Mouse (Mus musculus): ENCODE results near the gene Rin1. TPM values are rescaled to one million over a fixed set of nuclear protein-coding genes. Genes with fewer than 3 reads are reported as not detected.
A peak's percentile ranks its signal among the peaks of the same experiment; 100 is the strongest.
"Not testable (repeated sequence)": the region's sequence is repeated elsewhere in the genome, so short reads cannot be mapped to it uniquely, and the experiment has no call there.

The Rin1 gene
- polyA plus RNA-seq, 1 experiment from 2014 or later, result 4.8 TPM

- H3K4me3 ChIP-seq (ENCODE audit: low read length), result peak overlapping the region; percentile 51
- H3K9ac ChIP-seq (ENCODE audit: low read depth, low read length), result no peak overlapping the region
- 62% methylated on average over 3 of the region's 3 CpGs for WGBS
- H3K4me2 ChIP-seq (replicated peaks; ENCODE audit: low read depth, low read length), result no peak overlapping the region
- no peaks in the 10 kb centered on the region for H3K9me3 ChIP-seq (ENCODE audit: control insufficient read depth, low read length)
- ATAC-seq (ENCODE audit: low FRiP score, low TSS enrichment), result no peak
- H3K27me3 ChIP-seq (ENCODE audit: control insufficient read depth, insufficient read depth, low read length), result peaks cover 67% of the 10 kb centered on the region
- H3K27ac ChIP-seq (ENCODE audit: low read depth, low read length), result no peak overlapping the region
- H3K4me1 ChIP-seq (ENCODE audit: control insufficient read depth, insufficient read depth, low read length), result peaks cover 13% of the 10 kb centered on the region; the same call in 1 of the 2 replicates
- H3K36me3 ChIP-seq (ENCODE audit: control insufficient read depth, insufficient read depth, low read length), result no peaks in the 10 kb centered on the region
Measured at GRCm38 (mm10) chr19:5083961-5084833, 33.9 kb downstream of the Rin1 start.

- no peak for ATAC-seq (ENCODE audit: low FRiP score, low TSS enrichment)
- 3% methylated on average over 15 of the region's 15 CpGs for WGBS
- no peak overlapping the region for H3K27ac ChIP-seq (ENCODE audit: low read depth, low read length)
Measured at GRCm38 (mm10) chr19:5084834-5085144, 34.5 kb downstream of the Rin1 start.

GRCm38 (mm10) chr19:5085145-5085863, 35.0 kb downstream of the Rin1 start, which contains the start of gene Tmem151a:
Tmem151a (minus strand) TSS chr19:5085531.
- Histone ChIP-seq H3K9ac (ENCODE audit: low read depth, low read length) (peak within 1 kb of the TSS; percentile 47; the same call in 1 of the 2 replicates), H3K4me1 (ENCODE audit: control insufficient read depth, insufficient read depth, low read length) (peaks cover 13% of the 10 kb centered on the region; the same call in 1 of the 2 replicates), H3K4me3 (ENCODE audit: low read length) (peak within 1 kb of the TSS; percentile 51), H3K4me2 (replicated peaks; ENCODE audit: low read depth, low read length) (peak within 1 kb of the TSS; percentile 67), H3K27ac (ENCODE audit: low read depth, low read length) (no peak within 1 kb of the TSS), H3K9me3 (ENCODE audit: control insufficient read depth, low read length) (no peaks in the 10 kb centered on the region), H3K36me3 (ENCODE audit: control insufficient read depth, insufficient read depth, low read length) (peaks cover 4% of the 10 kb centered on the region; the same call in 1 of the 2 replicates), H3K27me3 (ENCODE audit: control insufficient read depth, insufficient read depth, low read length) (peaks cover 62% of the 10 kb centered on the region)
- WGBS, result 1% methylated on average over 69 of the region's 69 CpGs
- ATAC-seq (ENCODE audit: low FRiP score, low TSS enrichment), result no peak

More at GRCm38 (mm10) chr19:5084834-5085144, 34.5 kb downstream of the Rin1 start:
- Histone ChIP-seq H3K4me2 (replicated peaks; ENCODE audit: low read depth, low read length) (peak overlapping the region; percentile 67), H3K4me3 (ENCODE audit: low read length) (peak overlapping the region; percentile 51), H3K4me1 (ENCODE audit: control insufficient read depth, insufficient read depth, low read length) (peaks cover 13% of the 10 kb centered on the region; the same call in 1 of the 2 replicates), H3K36me3 (ENCODE audit: control insufficient read depth, insufficient read depth, low read length) (peaks cover 2% of the 10 kb centered on the region; the same call in 1 of the 2 replicates), H3K9ac (ENCODE audit: low read depth, low read length) (no peak overlapping the region), H3K27me3 (ENCODE audit: control insufficient read depth, insufficient read depth, low read length) (peaks cover 67% of the 10 kb centered on the region), H3K9me3 (ENCODE audit: control insufficient read depth, low read length) (no peaks in the 10 kb centered on the region)

GRCm38 (mm10) chr19:5086533-5086932, 36.3 kb downstream of the Rin1 start:
- peaks cover 13% of the 10 kb centered on the region; the same call in 1 of the 2 replicates for H3K4me1 ChIP-seq (ENCODE audit: control insufficient read depth, insufficient read depth, low read length)
- 52% methylated on average over 4 of the region's 4 CpGs for whole genome bisulfite sequencing
- H3K27ac ChIP-seq (ENCODE audit: low read depth, low read length); H3K9ac ChIP-seq (ENCODE audit: low read depth, low read length); ATAC-seq (ENCODE audit: low FRiP score, low TSS enrichment); H3K4me2 ChIP-seq (replicated peaks; ENCODE audit: low read depth, low read length); H3K4me3 ChIP-seq (ENCODE audit: low read length); H3K9me3 ChIP-seq (ENCODE audit: control insufficient read depth, low read length): not testable (repeated sequence)
- H3K27me3 ChIP-seq (ENCODE audit: control insufficient read depth, insufficient read depth, low read length), result peaks cover 49% of the 10 kb centered on the region
- peaks cover 15% of the 10 kb centered on the region for H3K36me3 ChIP-seq (ENCODE audit: control insufficient read depth, insufficient read depth, low read length)

GRCm38 (mm10) chr19:5087884-5088728, 37.8 kb downstream of the Rin1 start, which contains the start of gene Yif1a:
Yif1a (plus strand) TSS chr19:5088538.
- peak; percentile 91 for ATAC-seq (ENCODE audit: low FRiP score, low TSS enrichment)
- Histone ChIP-seq H3K27me3 (ENCODE audit: control insufficient read depth, insufficient read depth, low read length) (peaks cover 34% of the 10 kb centered on the region), H3K9ac (ENCODE audit: low read depth, low read length) (peak within 1 kb of the TSS; percentile 74), H3K9me3 (ENCODE audit: control insufficient read depth, low read length) (no peaks in the 10 kb centered on the region), H3K4me3 (ENCODE audit: low read length) (peak within 1 kb of the TSS; percentile 91), H3K4me2 (replicated peaks; ENCODE audit: low read depth, low read length) (peak within 1 kb of the TSS; percentile 94), H3K4me1 (ENCODE audit: control insufficient read depth, insufficient read depth, low read length) (peaks cover 13% of the 10 kb centered on the region; the same call in 1 of the 2 replicates), H3K27ac (ENCODE audit: low read depth, low read length) (peak within 1 kb of the TSS; percentile 62; the same call in 1 of the 2 replicates), H3K36me3 (ENCODE audit: control insufficient read depth, insufficient read depth, low read length) (peaks cover 26% of the 10 kb centered on the region)
- under 1% methylated on average over 58 of the region's 58 CpGs for WGBS

GRCm38 (mm10) chr19:5089324-5089723, 39.0 kb downstream of the Rin1 start:
- no peak overlapping the region for H3K27ac ChIP-seq (ENCODE audit: low read depth, low read length)
- peak overlapping the region; percentile 94 for H3K4me2 ChIP-seq (replicated peaks; ENCODE audit: low read depth, low read length)
- no peaks in the 10 kb centered on the region for H3K9me3 ChIP-seq (ENCODE audit: control insufficient read depth, low read length)
- peaks cover 21% of the 10 kb centered on the region for H3K27me3 ChIP-seq (ENCODE audit: control insufficient read depth, insufficient read depth, low read length)
- peaks cover 14% of the 10 kb centered on the region; the same call in 1 of the 2 replicates for H3K4me1 ChIP-seq (ENCODE audit: control insufficient read depth, insufficient read depth, low read length)
- peak overlapping the region; percentile 91 for H3K4me3 ChIP-seq (ENCODE audit: low read length)
- WGBS, result 95% methylated on average over 4 of the region's 4 CpGs
- H3K36me3 ChIP-seq (ENCODE audit: control insufficient read depth, insufficient read depth, low read length), result peaks cover 33% of the 10 kb centered on the region
- no peak for ATAC-seq (ENCODE audit: low FRiP score, low TSS enrichment)
- H3K9ac ChIP-seq (ENCODE audit: low read depth, low read length), result peak overlapping the region; percentile 74; the same call in 1 of the 2 replicates

GRCm38 (mm10) chr19:5092083-5092482, 41.8 kb downstream of the Rin1 start:
- 89% methylated on average over 10 of the region's 10 CpGs for WGBS
- H3K27me3 ChIP-seq (ENCODE audit: control insufficient read depth, insufficient read depth, low read length), result no peaks in the 10 kb centered on the region
- no peaks in the 10 kb centered on the region for H3K9me3 ChIP-seq (ENCODE audit: control insufficient read depth, low read length)
- no peak overlapping the region for H3K27ac ChIP-seq (ENCODE audit: low read depth, low read length)
- H3K4me2 ChIP-seq (replicated peaks; ENCODE audit: low read depth, low read length), result no peak overlapping the region
- no peak overlapping the region for H3K4me3 ChIP-seq (ENCODE audit: low read length)
- no peak overlapping the region for H3K9ac ChIP-seq (ENCODE audit: low read depth, low read length)
- peaks cover 33% of the 10 kb centered on the region for H3K36me3 ChIP-seq (ENCODE audit: control insufficient read depth, insufficient read depth, low read length)
- no peak for ATAC-seq (ENCODE audit: low FRiP score, low TSS enrichment)
- peaks cover 32% of the 10 kb centered on the region for H3K4me1 ChIP-seq (ENCODE audit: control insufficient read depth, insufficient read depth, low read length)

GRCm38 (mm10) chr19:5093481-5094242, 43.4 kb downstream of the Rin1 start:
- H3K4me2 ChIP-seq (replicated peaks; ENCODE audit: low read depth, low read length), result no peak overlapping the region
- H3K27ac ChIP-seq (ENCODE audit: low read depth, low read length), result no peak overlapping the region
- WGBS, result 70% methylated on average over 12 of the region's 12 CpGs
- H3K9ac ChIP-seq (ENCODE audit: low read depth, low read length), result no peak overlapping the region
- ATAC-seq (ENCODE audit: low FRiP score, low TSS enrichment), result no peak
- H3K27me3 ChIP-seq (ENCODE audit: control insufficient read depth, insufficient read depth, low read length), result no peaks in the 10 kb centered on the region
- no peak overlapping the region for H3K4me3 ChIP-seq (ENCODE audit: low read length)
- peaks cover 39% of the 10 kb centered on the region for H3K4me1 ChIP-seq (ENCODE audit: control insufficient read depth, insufficient read depth, low read length)
- peaks cover 33% of the 10 kb centered on the region for H3K36me3 ChIP-seq (ENCODE audit: control insufficient read depth, insufficient read depth, low read length)
- no peaks in the 10 kb centered on the region for H3K9me3 ChIP-seq (ENCODE audit: control insufficient read depth, low read length)

Measured in kidney, embryonic 14.5 days (tissue).